Mouse (Mus musculus) layer of hippocampus, postnatal 14 days (tissue): ENCODE data around the gene Emc7. TPM values are rescaled to one million over a fixed set of nuclear protein-coding genes. Genes with fewer than 3 reads are reported as not detected.

Source experiments
- DNase-seq, 2 experiments: peaks; one replicate each; pipeline ENCODE4 v3.0.0; 2021 to 2022; ENCODE audit warnings: low spot score in 2 of 2, mixed read lengths in 1 of 2
- total RNA-seq, 2 experiments: library from RNA; stranded (reverse); gene quantifications; 2 replicates each; pipeline ENCODE4 v1.2.3; 2021

The Emc7 gene
- total RNA-seq, 2 experiments from 2014 or later = 38.8 to 39.6 TPM

DNA sequence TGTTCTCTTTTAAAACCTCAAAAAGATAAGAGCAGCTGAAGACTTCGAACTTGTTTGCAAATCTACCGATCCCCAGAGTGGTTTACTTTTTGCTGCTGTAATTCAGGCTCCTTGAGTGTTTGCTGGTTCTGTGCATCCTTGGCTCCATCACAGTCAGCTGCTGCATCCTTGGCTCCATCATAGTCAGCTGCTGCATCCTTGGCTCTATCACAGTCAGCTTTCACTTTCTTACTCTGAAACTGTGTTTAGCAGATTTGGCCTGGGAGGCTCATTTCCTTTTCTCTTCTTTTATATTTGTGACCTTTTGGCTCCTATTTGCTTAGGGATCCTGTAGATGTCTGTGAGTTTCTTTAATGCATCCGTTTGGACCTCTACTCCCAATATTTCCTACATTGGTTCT, 62.4 kb downstream of the Emc7 start:
- DNase-seq = no peak

- DNase-seq = no peak
Measured at GRCm38 (mm10) chr2:112518541-112518940, 63.7 kb downstream of the Emc7 start.

DNA sequence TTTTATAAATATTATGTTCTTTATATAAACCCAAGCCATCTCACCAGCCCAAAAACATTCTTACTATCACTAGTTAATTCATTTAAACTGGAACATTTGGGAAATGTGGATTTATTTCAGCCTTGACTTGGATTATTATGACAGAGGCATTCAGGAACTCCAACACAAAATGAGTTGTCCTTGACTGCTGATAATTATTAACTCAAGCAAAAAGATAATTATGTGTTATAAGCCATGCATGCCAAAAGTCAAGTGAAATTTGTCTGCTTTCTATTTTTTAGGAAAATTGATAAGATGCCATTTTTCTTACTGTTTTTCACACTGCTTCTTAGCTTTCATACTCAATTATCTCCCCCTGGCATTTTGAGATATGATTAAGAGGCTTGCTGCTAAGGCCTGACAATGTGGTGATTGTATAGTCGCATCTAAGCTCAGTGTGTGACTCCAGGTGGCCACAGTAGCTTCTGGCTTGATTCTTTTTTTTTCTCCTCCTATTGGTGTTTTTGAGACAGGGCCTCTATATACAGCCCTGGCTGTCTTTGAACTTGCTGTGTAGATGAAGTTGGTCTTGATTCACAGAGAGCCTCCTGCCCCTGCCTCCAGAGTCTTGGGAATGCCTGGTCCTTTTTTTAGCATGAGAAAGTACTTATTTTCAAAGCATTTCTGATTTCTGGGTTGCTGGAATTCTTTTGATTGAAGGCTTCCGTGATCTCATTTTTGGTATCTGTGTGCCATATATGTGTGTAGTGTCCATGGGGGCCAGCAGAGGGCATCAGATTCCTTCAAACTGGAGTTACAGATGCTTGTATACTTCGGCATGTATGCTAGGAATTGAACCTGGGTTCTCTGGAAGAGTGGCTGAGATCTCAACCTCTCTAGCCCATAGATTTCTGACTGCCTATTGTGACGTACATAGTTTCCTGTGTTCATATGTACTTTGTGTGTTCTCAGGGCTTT, 66.0 kb downstream of the Emc7 start:
- DNase-seq = no peak

Other genes with a start within 250 kb of the Emc7 start
- gene Lpcat4, start 215.5 kb upstream of the Emc7 start, total RNA-seq = 10 to 100 TPM; 61.9 to 78.3 TPM
- gene Nutm1, start 195.7 kb upstream of the Emc7 start, total RNA-seq = not detected
- gene Nop10, start 193.1 kb upstream of the Emc7 start, total RNA-seq = 10 to 100 TPM; 66.1 to 67.8 TPM
- 10 to 100 TPM; 84.5 to 95.5 TPM for gene Slc12a6, start 189.2 kb upstream of the Emc7 start, total RNA-seq
- 1 to 10 TPM in 1 of 2 experiments, under 1 TPM in 1; 0.98 to 1.8 TPM for gene Gm21985, start 188.7 kb upstream of the Emc7 start, total RNA-seq
- gene Emc4, start 87.0 kb upstream of the Emc7 start, total RNA-seq = 100 to 1,000 TPM; 160 to 166 TPM
- 10 to 100 TPM; 11.2 to 12.0 TPM for gene Katnbl1, start 75.8 kb upstream of the Emc7 start, total RNA-seq
- gene Chrm5, start 25.8 kb downstream of the Emc7 start, total RNA-seq = 10 to 100 TPM; 10.3 to 12.4 TPM
- gene Aven, start 38.0 kb downstream of the Emc7 start, total RNA-seq = 1 to 10 TPM; 7.9 to 8.0 TPM